Mouse (Mus musculus) ES-E14 (cell line): ENCODE data around the gene Hsf4. TPM values are rescaled to one million over a fixed set of nuclear protein-coding genes. Genes with fewer than 3 reads are reported as not detected.

Experiments
- DNase-seq: peaks from one replicate; pipeline ENCODE4 v3.0.0-alpha.2; 2013; ENCODE audit warnings: low read depth, low spot score
- H3K27ac ChIP-seq: 2 replicates; pipeline ENCODE4 v1.5.1; 2012; ENCODE audit warnings: low read depth, mild to moderate bottlenecking, low read length, moderate library complexity, mixed read lengths; ENCODE audit not compliant: poor library complexity, insufficient read depth, severe bottlenecking
- H3K36me3 ChIP-seq: 2 replicates; pipeline ENCODE4 v1.6.1; 2012; ENCODE audit warnings: mild to moderate bottlenecking, low read length, moderate library complexity, mixed read lengths; ENCODE audit not compliant: control insufficient read depth, poor library complexity, insufficient read depth, severe bottlenecking
- H3K4me1 ChIP-seq, 2 experiments: fragments of 150-350 bp in 1 of 2; sonication (generic) in 1 of 2; 2 replicates each; pipeline ENCODE4 v1.6.1; 2012; ENCODE audit warnings: low read length in 2 of 2, mild to moderate bottlenecking in 1 of 2, mixed read lengths in 1 of 2; ENCODE audit not compliant: control insufficient read depth in 2 of 2, insufficient read depth in 2 of 2, poor library complexity in 1 of 2
- H3K4me3 ChIP-seq, 2 experiments: fragments of 150-350 bp in 1 of 2; sonication (generic) in 1 of 2; 2 replicates each; pipeline ENCODE4 v1.5.1; 2012; ENCODE audit warnings: low read length in 2 of 2, low read depth in 1 of 2, mild to moderate bottlenecking in 1 of 2, mixed read lengths in 1 of 2; ENCODE audit not compliant: insufficient read depth in 1 of 2, poor library complexity in 1 of 2, severe bottlenecking in 1 of 2
- H3K9ac ChIP-seq: 2 replicates; pipeline ENCODE4 v1.6.1; 2012; ENCODE audit warnings: low read depth, mild to moderate bottlenecking, low read length, mixed read lengths; ENCODE audit not compliant: poor library complexity, insufficient read depth, severe bottlenecking
- H3K9me3 ChIP-seq: fragments of 150-350 bp; sonication (generic); 2 replicates; pipeline ENCODE4 v1.6.1; 2012; ENCODE audit warnings: low read depth, mild to moderate bottlenecking, low read length; ENCODE audit not compliant: control insufficient read depth, insufficient read depth
- CHD2 ChIP-seq: IDR thresholded peaks from 2 replicates; pipeline ENCODE4 v1.6.1; 2014; ENCODE audit warnings: mild to moderate bottlenecking, low read depth, low read length, inconsistent platforms
- HCFC1 ChIP-seq: IDR thresholded peaks from 2 replicates; pipeline ENCODE4 v1.6.1; 2012; ENCODE audit warnings: low read length, inconsistent platforms, borderline replicate concordance; ENCODE audit not compliant: insufficient read depth
- MAFK ChIP-seq: IDR thresholded peaks from 2 replicates; pipeline ENCODE4 v1.6.1; 2014; ENCODE audit warnings: mild to moderate bottlenecking, low read depth, low read length, inconsistent platforms; ENCODE audit not compliant: insufficient read depth
- ZC3H11A ChIP-seq: IDR thresholded peaks from 2 replicates; pipeline ENCODE4 v1.6.1; 2012; ENCODE audit warnings: low read depth, mild to moderate bottlenecking, inconsistent platforms, low read length, borderline replicate concordance
- ZNF384 ChIP-seq: IDR thresholded peaks from 2 replicates; pipeline ENCODE4 v1.6.1; 2012; ENCODE audit warnings: low read depth, low read length, inconsistent platforms
- in situ Hi-C, 2 experiments: fragments of 600-800 bp; cut with MboI; formaldehyde crosslinking; loops; one replicate each; pipeline ENCODE4 v1.15.1; 2025; ENCODE audit warnings: low sequenced_read_pairs in 2 of 2, inconsistent platforms in 1 of 2; ENCODE audit not compliant: unreplicated experiment in 2 of 2
- total RNA-seq: library from RNA; depleted of rRNA; stranded (reverse); fragments of 300-350 nt; gene quantifications from 2 replicates; pipeline ENCODE4 v1.2.3, GENCODE M21; 2012; rRNA removed

The Hsf4 gene
- total RNA-seq, result 0.21 and 0.45 TPM in 2 replicates

GRCm38 (mm10) chr8:105269461-105269947 is at the start of gene Hsf4:
Hsf4 (plus strand) TSS chr8:105269801.
- TF ChIP-seq MAFK (no peak), ZNF384 (no peak), CHD2 (no peak), ZC3H11A (no peak), HCFC1 (no peak)
- Histone ChIP-seq H3K9me3 (no peaks in the 10 kb centered on the region), H3K4me3 (peak within 1 kb of the TSS; percentile 50 to 58), H3K9ac (peak within 1 kb of the TSS; percentile 27; the same call in 1 of the 2 replicates), H3K36me3 (no peaks in the 10 kb centered on the region), H3K27ac (no peak within 1 kb of the TSS), H3K4me1 (peaks cover 0 to 15% of the 10 kb centered on the region in 2 experiments; a peak in 2 of 4 replicates)
- in situ Hi-C loops, result loop anchor here in 1 of 2 experiments (25.0 kb wide), 1 partner anchor 632 kb away; the partner anchor contains the start of genes Ciao2b and Rrad
- DNase-seq, result no peak

- Histone ChIP-seq H3K4me3 (0 out of 4 replicates have a peak overlapping the region, but pooled peaks of 1 of the 2 experiments have one; percentile 88), H3K4me1 (peaks cover 2 to 4% of the 10 kb centered on the region in 2 experiments), H3K36me3 (no peaks in the 10 kb centered on the region), H3K9ac (no peak overlapping the region), H3K27ac (no peak overlapping the region), H3K9me3 (no peaks in the 10 kb centered on the region)
- in situ Hi-C loops, result no loop called here
- no peak for DNase-seq
- no peak for TF ChIP-seq CHD2
- TF ChIP-seq HCFC1, result no peak
- no peak for TF ChIP-seq ZC3H11A
- no peak for TF ChIP-seq ZNF384
- no peak for TF ChIP-seq MAFK
Measured at GRCm38 (mm10) chr8:105223850-105224249, 45.8 kb upstream of the Hsf4 start.

- no peaks in the 10 kb centered on the region for H3K36me3 ChIP-seq
- H3K9ac ChIP-seq, result peak within 1 kb of the TSS; percentile 91
- no peaks in the 10 kb centered on the region for H3K9me3 ChIP-seq
- peak within 1 kb of the TSS; percentile 88 to 94 for H3K4me3 ChIP-seq
- TF ChIP-seq HCFC1, result peak; percentile 55; the same call in 1 of the 2 replicates
- no peak for TF ChIP-seq ZNF384
- TF ChIP-seq MAFK, result peak; percentile 7; the same call in 1 of the 2 replicates
- in situ Hi-C loops, result no loop called here
- DNase-seq, result peak; percentile 91
- peaks cover 4% of the 10 kb centered on the region in 2 experiments for H3K4me1 ChIP-seq
- H3K27ac ChIP-seq, result peak within 1 kb of the TSS; percentile 61
Measured at GRCm38 (mm10) chr8:105224413-105225271, 45.0 kb upstream of the Hsf4 start, which contains the start of gene D230025D16Rik. D230025D16Rik (plus strand) TSS chr8:105225145.

GRCm38 (mm10) chr8:105225272-105225593 is 44.4 kb upstream of the Hsf4 start:
- Histone ChIP-seq H3K27ac (peak overlapping the region; percentile 41), H3K9me3 (no peaks in the 10 kb centered on the region), H3K4me1 (peaks cover 5 to 6% of the 10 kb centered on the region in 2 experiments), H3K36me3 (no peaks in the 10 kb centered on the region), H3K9ac (peak overlapping the region; percentile 91), H3K4me3 (peak overlapping the region; percentile 88 to 94)
- TF ChIP-seq HCFC1 (peak; percentile 6; the same call in 1 of the 2 replicates), ZC3H11A (no peak)
- no peak for DNase-seq
- in situ Hi-C loops, result no loop called here
